Mouse (Mus musculus) G1E (cell line): Measurements from ENCODE around the gene Fat2. TPM values are rescaled to one million over a fixed set of nuclear protein-coding genes. Genes with fewer than 3 reads are reported as not detected.

Experiments
- ATAC-seq: 2 replicates; pipeline ENCODE4 v1.8.0; 2016; ENCODE audit warnings: mild to moderate bottlenecking; ENCODE audit not compliant: insufficient number of reproducible peaks, poor library complexity, low FRiP score, severe bottlenecking; ENCODE audit errors: extremely low read depth
- DNase-seq: peaks from one replicate; pipeline ENCODE4 v3.0.0; 2012; ENCODE audit warnings: low spot score
- H3K27me3 ChIP-seq: 2 replicates; pipeline ENCODE4 v1.6.1; 2012; ENCODE audit warnings: mild to moderate bottlenecking, low read length, inconsistent platforms; ENCODE audit not compliant: insufficient read depth
- H3K36me3 ChIP-seq: replicated peaks from 2 replicates; pipeline ENCODE3; 2012; ENCODE audit warnings: mild to moderate bottlenecking, inconsistent platforms
- H3K4me1 ChIP-seq: 2 replicates; pipeline ENCODE4 v1.6.1; 2012; ENCODE audit warnings: low read depth, low read length, inconsistent platforms, mixed read lengths; ENCODE audit not compliant: insufficient read depth
- H3K4me3 ChIP-seq: 2 replicates; pipeline ENCODE4 v1.5.1; 2012; ENCODE audit warnings: low read depth, mild to moderate bottlenecking, inconsistent platforms, low read length, moderate library complexity, mixed read lengths
- H3K9me3 ChIP-seq: replicated peaks from 2 replicates; pipeline ENCODE4 v1.6.1; 2012; ENCODE audit warnings: inconsistent platforms
- CTCF ChIP-seq: IDR thresholded peaks from 2 replicates; pipeline ENCODE4 v1.5.1; 2012; ENCODE audit warnings: low read depth, low read length, inconsistent platforms, mixed read lengths
- GATA1 ChIP-seq: IDR thresholded peaks from 2 replicates; pipeline ENCODE4 v1.6.1; 2012; ENCODE audit warnings: borderline replicate concordance, low read length, inconsistent platforms, mixed read lengths
- GATA2 ChIP-seq: IDR thresholded peaks from 2 replicates; pipeline ENCODE4 v1.6.1; 2012; ENCODE audit warnings: low read depth, low read length, inconsistent platforms, borderline replicate concordance
- POLR2AphosphoS5 ChIP-seq: IDR thresholded peaks from 2 replicates; pipeline ENCODE4 v1.6.1; 2012; ENCODE audit warnings: low read depth, low read length, inconsistent platforms; ENCODE audit not compliant: insufficient replicate concordance
- TAL1 ChIP-seq: conservative IDR thresholded peaks from 2 replicates; pipeline ENCODE4 v1.6.1; 2012; ENCODE audit warnings: low read depth, low read length, inconsistent platforms, mixed read lengths
- polyA plus RNA-seq: library from polyadenylated mRNA; stranded (reverse); fragments of >175 nt; gene quantifications from 2 replicates; pipeline ENCODE4 v1.2.3, GENCODE M21; 2012
- total RNA-seq, 2 experiments: library from RNA; stranded (forward) in 1 of 2; stranded (reverse) in 1 of 2; fragments of 200-1000 nt in 1 of 2; fragments of >200 nt in 1 of 2; fragmentation: Nextera tagmentation in 1 of 2; gene quantifications; 2 replicates each; pipeline ENCODE4 v1.2.3; 2014 to 2017

Gene Fat2
- total and polyA plus RNA-seq, 3 experiments: 0.11 TPM; not detected in 2

DNA sequence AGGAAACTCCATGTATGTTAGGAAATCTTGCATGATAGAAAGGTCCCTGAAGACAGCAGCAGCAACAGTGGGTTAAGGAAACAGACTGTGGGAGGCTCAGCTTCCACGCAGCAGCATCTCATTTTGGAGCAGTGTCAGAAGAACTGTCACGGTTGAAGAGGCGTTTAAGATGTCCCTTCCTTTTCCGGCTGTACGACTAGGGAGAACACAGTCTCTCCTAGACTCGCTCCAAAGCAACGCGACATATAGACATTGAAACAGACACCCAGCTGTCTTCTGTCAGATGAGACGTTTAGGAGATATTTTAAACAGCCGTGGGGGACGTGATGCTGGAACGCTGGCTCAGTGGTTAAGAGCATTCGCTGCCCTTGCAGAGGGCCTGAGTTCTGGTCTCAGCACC lies 119.5 kb downstream of the Fat2 start:
- TF ChIP-seq GATA2 (no peak), TAL1 (no peak), CTCF (no peak), POLR2AphosphoS5 (no peak), GATA1 (no peak)
- DNase-seq (no peak), ATAC-seq (no peak)
- Histone ChIP-seq H3K27me3 (no peaks in the 10 kb centered on the region), H3K4me3 (no peak overlapping the region), H3K36me3 (peaks cover 88% of the 10 kb centered on the region), H3K9me3 (no peaks in the 10 kb centered on the region), H3K4me1 (peaks cover 11% of the 10 kb centered on the region)

DNA sequence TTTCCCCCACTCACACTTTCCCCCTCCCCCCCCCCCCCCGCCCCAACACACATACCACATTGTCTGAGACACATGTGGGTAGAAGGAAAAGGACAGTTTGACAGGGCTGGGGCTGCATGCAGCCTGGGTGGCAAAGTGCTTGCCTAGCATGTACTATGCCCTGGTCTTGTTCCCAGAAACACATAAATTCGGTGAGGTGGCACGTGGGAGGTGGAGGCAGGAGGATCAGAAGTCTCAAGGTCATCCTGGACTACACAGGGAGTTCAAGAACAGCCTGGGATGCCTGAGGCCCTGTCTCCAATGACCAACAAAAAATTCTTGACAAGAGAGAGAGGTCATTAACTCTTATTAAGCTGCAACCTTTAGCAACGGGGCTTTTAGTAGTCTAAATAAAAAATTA lies 120.3 kb downstream of the Fat2 start:
- Histone ChIP-seq H3K4me1 (peaks cover 14% of the 10 kb centered on the region), H3K27me3 (no peaks in the 10 kb centered on the region), H3K36me3 (peaks cover 88% of the 10 kb centered on the region), H3K4me3 (no peak overlapping the region), H3K9me3 (no peaks in the 10 kb centered on the region)
- ATAC-seq (no peak), DNase-seq (no peak)
- TF ChIP-seq GATA2 (no peak), POLR2AphosphoS5 (no peak), TAL1 (no peak), GATA1 (no peak), CTCF (no peak)

DNA sequence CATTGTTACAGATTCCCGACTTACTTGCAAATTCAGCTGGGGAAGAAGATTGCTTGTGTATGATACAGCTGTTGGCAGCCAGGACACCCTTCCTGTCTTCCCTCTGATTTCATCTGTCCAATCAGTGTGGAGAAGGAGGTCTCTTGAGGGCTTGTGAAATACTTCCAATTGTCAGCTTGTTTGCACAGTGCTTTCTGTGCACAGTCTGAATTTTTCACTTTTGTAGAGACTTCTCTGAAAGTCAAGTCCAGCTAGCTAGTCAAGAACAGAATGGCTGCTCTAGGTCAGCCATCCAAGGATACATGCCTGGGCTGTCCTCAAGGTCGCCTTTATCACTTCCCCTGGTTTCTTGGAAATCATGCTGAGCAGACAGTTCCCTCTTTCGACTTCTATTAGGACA lies 121.4 kb downstream of the Fat2 start:
- Histone ChIP-seq H3K4me1 (peaks cover 14% of the 10 kb centered on the region), H3K9me3 (no peaks in the 10 kb centered on the region), H3K36me3 (peaks cover 83% of the 10 kb centered on the region), H3K4me3 (no peak overlapping the region), H3K27me3 (no peaks in the 10 kb centered on the region)
- DNase-seq (no peak), ATAC-seq (no peak)
- TF ChIP-seq TAL1: no peak
- no peak for TF ChIP-seq CTCF
- no peak for TF ChIP-seq GATA1
- no peak for TF ChIP-seq POLR2AphosphoS5
- TF ChIP-seq GATA2: no peak

DNA sequence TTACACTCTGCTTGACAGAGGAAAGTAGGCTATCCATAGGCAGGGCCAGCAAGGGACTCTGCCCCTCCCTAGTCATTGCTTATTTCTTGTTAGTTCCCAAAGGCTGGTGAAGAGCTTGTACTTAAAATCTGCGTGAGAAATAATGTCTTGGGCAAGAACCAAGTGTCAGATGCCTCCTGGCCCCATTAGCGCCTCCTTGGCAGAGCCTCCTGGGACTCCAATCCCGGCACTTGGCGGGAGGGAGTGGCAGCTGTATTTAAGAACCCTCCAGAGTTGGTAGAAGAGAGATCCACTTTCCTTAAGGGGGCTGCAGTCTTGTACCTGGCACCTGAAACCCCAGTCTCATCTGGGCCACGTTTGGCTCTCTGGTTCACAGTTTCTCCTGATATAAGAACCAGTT lies 122.2 kb downstream of the Fat2 start:
- ATAC-seq (no peak), DNase-seq (no peak)
- no peak for TF ChIP-seq TAL1
- no peak for TF ChIP-seq GATA1
- TF ChIP-seq GATA2: no peak
- TF ChIP-seq POLR2AphosphoS5: no peak
- no peak for TF ChIP-seq CTCF
- Histone ChIP-seq H3K27me3 (no peaks in the 10 kb centered on the region), H3K36me3 (peaks cover 79% of the 10 kb centered on the region), H3K9me3 (no peaks in the 10 kb centered on the region), H3K4me3 (no peak overlapping the region), H3K4me1 (peaks cover 14% of the 10 kb centered on the region)

DNA sequence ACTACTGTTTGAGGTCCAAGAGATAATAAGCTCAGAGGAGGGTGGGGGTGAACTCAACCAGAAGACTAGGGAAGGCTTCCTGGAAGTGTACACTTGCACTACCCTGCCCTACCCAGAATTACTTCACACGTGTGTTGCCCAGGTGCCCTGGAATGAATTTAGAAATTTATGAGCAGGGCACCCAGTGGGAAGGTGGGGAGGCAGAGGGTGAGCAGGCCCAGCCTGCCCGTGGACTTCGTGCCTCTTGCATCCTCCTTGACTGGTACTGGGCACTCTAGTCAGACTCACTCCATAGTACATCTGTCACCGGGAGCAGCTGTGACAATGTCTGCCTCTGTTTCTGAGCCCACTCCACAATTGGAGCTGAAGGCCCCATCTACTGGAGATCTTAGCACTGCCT lies 122.8 kb downstream of the Fat2 start:
- DNase-seq: no peak
- Histone ChIP-seq H3K4me3 (no peak overlapping the region), H3K27me3 (no peaks in the 10 kb centered on the region), H3K36me3 (peaks cover 74% of the 10 kb centered on the region), H3K9me3 (no peaks in the 10 kb centered on the region), H3K4me1 (peaks cover 14% of the 10 kb centered on the region)
- no peak for TF ChIP-seq POLR2AphosphoS5
- no peak for TF ChIP-seq GATA2
- no peak for TF ChIP-seq CTCF
- TF ChIP-seq GATA1: no peak
- TF ChIP-seq TAL1: no peak
- no peak for ATAC-seq

DNA sequence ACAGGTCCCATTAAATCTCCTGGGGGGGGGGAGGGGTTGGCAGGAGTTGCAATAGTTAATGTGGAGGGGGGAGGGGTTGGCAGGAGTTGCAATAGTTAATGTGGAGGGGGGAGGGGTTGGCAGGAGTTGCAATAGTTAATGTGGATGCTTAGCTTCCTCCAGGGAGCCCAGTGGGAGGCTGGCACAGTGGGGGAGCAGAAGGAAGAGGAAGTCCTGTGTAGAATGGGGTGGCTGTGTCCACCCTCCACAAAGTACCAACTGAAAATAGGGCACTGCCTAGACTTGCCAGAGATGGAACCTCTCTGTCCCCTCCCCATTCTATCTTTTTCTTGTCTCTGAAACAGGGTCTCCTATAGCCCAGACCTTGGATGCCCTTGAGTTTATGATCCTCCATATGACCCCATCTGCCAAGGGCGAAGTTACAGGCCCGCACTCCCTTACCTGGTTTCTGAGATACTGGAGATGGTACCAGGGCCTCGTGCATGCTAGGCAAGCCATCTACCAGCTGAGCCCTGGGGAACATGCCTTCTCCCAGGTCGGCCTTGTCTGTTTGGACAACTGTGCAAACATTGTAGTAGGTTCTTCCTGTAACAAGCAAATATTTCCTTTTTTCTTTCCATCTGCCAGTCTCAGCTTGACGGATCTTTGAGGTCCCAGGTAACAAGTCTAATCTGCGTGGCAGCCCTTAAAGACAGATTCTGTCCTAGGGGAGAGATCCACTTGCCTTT lies 126.6 kb downstream of the Fat2 start:
- no peak overlapping the region for H3K4me3 ChIP-seq
- H3K9me3 ChIP-seq: no peaks in the 10 kb centered on the region
- peaks cover 56% of the 10 kb centered on the region for H3K36me3 ChIP-seq
- DNase-seq (no peak), ATAC-seq (no peak)
- H3K27me3 ChIP-seq: no peaks in the 10 kb centered on the region
- H3K4me1 ChIP-seq: peaks cover 17% of the 10 kb centered on the region
- TF ChIP-seq POLR2AphosphoS5 (no peak), TAL1 (no peak), GATA2 (no peak), CTCF (no peak), GATA1 (no peak)
